In the genomic region with DNA sequence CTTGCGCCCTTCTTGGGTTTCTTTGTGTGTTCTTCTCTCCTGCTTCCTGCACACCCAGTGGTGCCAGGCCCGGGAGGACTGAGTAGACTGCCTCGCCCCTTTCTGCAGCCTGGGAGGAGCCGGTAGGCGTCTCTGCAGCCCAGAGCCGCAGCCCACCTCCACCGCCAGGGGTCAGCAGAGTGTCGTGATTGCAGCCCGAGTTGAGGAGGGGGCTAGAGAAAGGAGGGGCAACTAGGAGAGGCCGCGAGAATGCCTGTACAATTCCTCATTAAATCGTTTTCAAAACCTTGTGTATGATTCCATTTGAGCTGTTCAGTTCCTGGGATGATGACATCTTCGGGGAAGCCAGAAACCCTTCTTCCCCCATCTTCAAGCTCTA, we compare ENCODE assay signal across 8 mouse cellular contexts. TPM values are rescaled to one million over a fixed set of nuclear protein-coding genes. Genes with fewer than 3 reads are reported as not detected.
DNase-seq lines count a peak whose midpoint lies in the region; ATAC-seq and TF ChIP-seq lines count a peak whose summit lies in the region.

No protein-coding gene starts in this region.

- peaks cover 14% of the 10 kb centered on the region for H3K4me1 ChIP-seq in cortical plate, adult 2 months (ENCODE audit: control insufficient read depth, insufficient read depth, low read length)

- peak overlapping the region; percentile 78 for H3K27ac ChIP-seq in cortical plate, adult 2 months (ENCODE audit: insufficient read depth, low read length)

- H3K4me3 ChIP-seq in cortical plate, adult 2 months (ENCODE audit: insufficient read depth, low read length), result peak overlapping the region; percentile 54; the same call in 1 of the 2 replicates

- peak; percentile 60 for ATAC-seq in megakaryocyte-erythroid progenitor cell, adult 5-6 weeks (replicated peaks; ENCODE audit: low FRiP score, low TSS enrichment, poor library complexity, severe bottlenecking)

- TF ChIP-seq CTCF in cortical plate, adult 2 months (IDR thresholded peaks at IDR 0.05; ENCODE audit: extremely low read depth, insufficient read depth, low read length), result peak; percentile 74

- TF ChIP-seq POLR2A in cortical plate, adult 2 months (IDR thresholded peaks at IDR 0.05; ENCODE audit: extremely low read depth, insufficient read depth, low read length), result peak; percentile 52; the same call in 1 of the 2 replicates

- DNase-seq in WW6 (ENCODE audit: low read depth, low spot score), result peak; percentile 96
- DNase-seq in gastrocnemius, adult 8-10 months (ENCODE audit: low spot score in 2 of 2), result peak; percentile 75 to 81
- peak; percentile 97 for DNase-seq in hindlimb bud, embryonic 11.5 days (ENCODE audit: extremely low spot score, low read depth, low spot score)
- DNase-seq in left cerebral cortex, postnatal 14 days (ENCODE audit: low spot score in 2 of 2), result peak; percentile 94 to 96
- DNase-seq in right cerebral cortex, postnatal 25 days, result peak; percentile 86
- DNase-seq in yolk sac, embryonic 10.5 days (ENCODE audit: low spot score), result peak; percentile 88

- intact Hi-C loops in left cerebral cortex, postnatal 14 days (cut with DNase I), result loop anchor here (5.0 kb wide), 1 partner anchor 136 kb away; no protein-coding TSS in a partner anchor

RNA-seq across cellular contexts. Expression of a gene that starts 1.6 kb away (rescaled TPM):
- polyA plus RNA-seq in cortical plate, adult 2 months (2012; rRNA removed), result 150 and 151 TPM in 2 replicates
- total RNA-seq in gastrocnemius, adult 8-10 months (2022), result 10 to 100 TPM in 3 of 4 experiments, 1 to 10 TPM in 1; 9.1 to 13.7 (median 11.7) TPM
- total RNA-seq in left cerebral cortex, postnatal 14 days (2021), result 100 to 1,000 TPM; 127 to 129 TPM
- 25.8 and 26.4 TPM in 2 replicates for total RNA-seq in megakaryocyte-erythroid progenitor cell, adult 5-6 weeks (2014; fragmentation: Nextera tagmentation)
- 8.3 and 11.7 TPM in 2 replicates for total RNA-seq in megakaryocyte-erythroid progenitor cell, adult 5-6 weeks (2017)

RNA-seq across cellular contexts. Expression of a gene that starts 2.2 kb away (rescaled TPM):
- 204 and 230 TPM in 2 replicates for polyA plus RNA-seq in cortical plate, adult 2 months (2012; rRNA removed)
- total RNA-seq in gastrocnemius, adult 8-10 months (2022), result 10 to 100 TPM; 25.7 to 34.1 (median 29.7) TPM
- 100 to 1,000 TPM; 150 to 153 TPM for total RNA-seq in left cerebral cortex, postnatal 14 days (2021)
- total RNA-seq in megakaryocyte-erythroid progenitor cell, adult 5-6 weeks (2014; fragmentation: Nextera tagmentation), result 28.7 and 37.5 TPM in 2 replicates
- 10.9 and 13.6 TPM in 2 replicates for total RNA-seq in megakaryocyte-erythroid progenitor cell, adult 5-6 weeks (2017)

RNA-seq across cellular contexts. Expression of a gene that starts 23.8 kb away (rescaled TPM):
- 0.64 and 0.77 TPM in 2 replicates for polyA plus RNA-seq in cortical plate, adult 2 months (2012; rRNA removed)
- total RNA-seq in gastrocnemius, adult 8-10 months (2022), result under 1 TPM; 0.10 to 0.92 (median 0.39) TPM
- 1 to 10 TPM; 1.6 to 1.7 TPM for total RNA-seq in left cerebral cortex, postnatal 14 days (2021)
- total RNA-seq in megakaryocyte-erythroid progenitor cell, adult 5-6 weeks (2014; fragmentation: Nextera tagmentation), result 2.1 and 2.2 TPM in 2 replicates
- 0.70 and 4.1 TPM in 2 replicates for total RNA-seq in megakaryocyte-erythroid progenitor cell, adult 5-6 weeks (2017)

RNA-seq across cellular contexts. Expression of a gene that starts 24.7 kb away (rescaled TPM):
- 6.8 and 7.2 TPM in 2 replicates for polyA plus RNA-seq in cortical plate, adult 2 months (2012; rRNA removed)
- 1 to 10 TPM; 3.3 to 6.0 (median 3.8) TPM for total RNA-seq in gastrocnemius, adult 8-10 months (2022)
- 1 to 10 TPM; 4.9 to 5.8 TPM for total RNA-seq in left cerebral cortex, postnatal 14 days (2021)
- 3.8 and 11.1 TPM in 2 replicates for total RNA-seq in megakaryocyte-erythroid progenitor cell, adult 5-6 weeks (2014; fragmentation: Nextera tagmentation)
- total RNA-seq in megakaryocyte-erythroid progenitor cell, adult 5-6 weeks (2017), result 0.66 and 0.76 TPM in 2 replicates

RNA-seq across cellular contexts. Expression of a gene that starts 27.9 kb away (rescaled TPM):
- polyA plus RNA-seq in cortical plate, adult 2 months (2012; rRNA removed), result not detected in 2 replicates
- not detected for total RNA-seq in gastrocnemius, adult 8-10 months (2022)
- not detected for total RNA-seq in left cerebral cortex, postnatal 14 days (2021)
- total RNA-seq in megakaryocyte-erythroid progenitor cell, adult 5-6 weeks (2014; fragmentation: Nextera tagmentation), result 0.69 and 1.3 TPM in 2 replicates
- not detected in 2 replicates for total RNA-seq in megakaryocyte-erythroid progenitor cell, adult 5-6 weeks (2017)

Comparison
In these comparisons a context has a peak if more than half of its experiments do, and no peak if none do; other contexts are left out.
1. Peak in every context shown above with its lines: DNase-seq, ATAC-seq, H3K4me3 ChIP-seq and H3K27ac ChIP-seq.
2. RNA of a gene that starts 1.6 kb away (total RNA-seq): 127 to 129 TPM in left cerebral cortex, postnatal 14 days; 8.3 to 26.4 TPM in megakaryocyte-erythroid progenitor cell, adult 5-6 weeks and 9.1 to 13.7 TPM in gastrocnemius, adult 8-10 months; every median in the first group is over 4 times any median in the second.